Mouse (Mus musculus) liver, adult 2 months (tissue): ENCODE data around the gene Ctc1. TPM values are rescaled to one million over a fixed set of nuclear protein-coding genes. Genes with fewer than 3 reads are reported as not detected.
A peak's percentile ranks its signal among the peaks of the same experiment; 100 is the strongest.
"Not testable (repeated sequence)": the region's sequence is repeated elsewhere in the genome, so short reads cannot be mapped to it uniquely, and the experiment has no call there.

Source experiments
- DNase-seq: peaks from one replicate; pipeline ENCODE4 v3.0.0-alpha.2; 2011; ENCODE audit warnings: low read depth, low spot score; ENCODE audit errors: extremely low read depth
- H3K27ac ChIP-seq: fragments of 200-500 bp; replicated peaks from 2 replicates; pipeline ENCODE4 v1.5.1; 2012; ENCODE audit warnings: low read depth, mild to moderate bottlenecking, control low read depth, inconsistent platforms, low read length; ENCODE audit not compliant: insufficient read depth
- H3K27me3 ChIP-seq: fragments of 200-500 bp; 2 replicates; pipeline ENCODE4 v1.6.1; 2012; ENCODE audit warnings: mild to moderate bottlenecking, moderate library complexity, low read length, inconsistent platforms; ENCODE audit not compliant: control insufficient read depth, insufficient read depth
- H3K36me3 ChIP-seq: fragments of 200-500 bp; 2 replicates; pipeline ENCODE4 v1.6.1; 2012; ENCODE audit warnings: low read length, inconsistent platforms; ENCODE audit not compliant: control insufficient read depth, insufficient read depth
- H3K4me1 ChIP-seq: fragments of 200-500 bp; 2 replicates; pipeline ENCODE4 v1.6.1; 2011; ENCODE audit warnings: low read length; ENCODE audit not compliant: control insufficient read depth, insufficient read depth
- H3K4me3 ChIP-seq: fragments of 200-500 bp; 2 replicates; pipeline ENCODE4 v1.5.1; 2011; ENCODE audit warnings: low read depth, mild to moderate bottlenecking, control low read depth, low read length, moderate library complexity; ENCODE audit not compliant: insufficient read depth
- H3K79me2 ChIP-seq: fragments of 200-500 bp; 2 replicates; pipeline ENCODE4 v1.6.1; 2012; ENCODE audit warnings: inconsistent platforms, mild to moderate bottlenecking, low read length, moderate library complexity; ENCODE audit not compliant: control insufficient read depth, insufficient read depth
- H3K9ac ChIP-seq: fragments of 200-500 bp; 2 replicates; pipeline ENCODE4 v1.6.1; 2012; ENCODE audit warnings: low read depth, mild to moderate bottlenecking, control low read depth, inconsistent platforms, low read length
- CTCF ChIP-seq: fragments of 200-500 bp; IDR thresholded peaks from 2 replicates; pipeline ENCODE4 v1.5.1; 2011; ENCODE audit warnings: low read depth, low read length, control low read depth
- POLR2A ChIP-seq: fragments of 200-500 bp; IDR thresholded peaks from 2 replicates; pipeline ENCODE4 v1.6.1; 2011; ENCODE audit warnings: low read length, control low read depth; ENCODE audit not compliant: insufficient read depth; ENCODE audit errors: extremely low read depth
- WGBS: fragments of 180-500 bp; shearing (Covaris S2); methylation state at CpG from one replicate; pipeline ENCODE4 v1.1.7; 2018; 5-methylcytosine and 5-hydroxymethylcytosine counted together
- polyA plus RNA-seq: library from polyadenylated mRNA; depleted of rRNA; stranded (reverse); fragments of >200 nt; gene quantifications from 2 replicates; pipeline ENCODE4 v1.2.3, GENCODE M21; 2012
- total RNA-seq: library from RNA; depleted of rRNA; stranded (reverse); fragments of >200 nt; gene quantifications from 2 replicates; pipeline ENCODE4 v1.2.3, GENCODE M21; 2014

Ctc1 gene
- total and polyA plus RNA-seq, 2 experiments = 2.6 to 12.5 TPM

DNA sequence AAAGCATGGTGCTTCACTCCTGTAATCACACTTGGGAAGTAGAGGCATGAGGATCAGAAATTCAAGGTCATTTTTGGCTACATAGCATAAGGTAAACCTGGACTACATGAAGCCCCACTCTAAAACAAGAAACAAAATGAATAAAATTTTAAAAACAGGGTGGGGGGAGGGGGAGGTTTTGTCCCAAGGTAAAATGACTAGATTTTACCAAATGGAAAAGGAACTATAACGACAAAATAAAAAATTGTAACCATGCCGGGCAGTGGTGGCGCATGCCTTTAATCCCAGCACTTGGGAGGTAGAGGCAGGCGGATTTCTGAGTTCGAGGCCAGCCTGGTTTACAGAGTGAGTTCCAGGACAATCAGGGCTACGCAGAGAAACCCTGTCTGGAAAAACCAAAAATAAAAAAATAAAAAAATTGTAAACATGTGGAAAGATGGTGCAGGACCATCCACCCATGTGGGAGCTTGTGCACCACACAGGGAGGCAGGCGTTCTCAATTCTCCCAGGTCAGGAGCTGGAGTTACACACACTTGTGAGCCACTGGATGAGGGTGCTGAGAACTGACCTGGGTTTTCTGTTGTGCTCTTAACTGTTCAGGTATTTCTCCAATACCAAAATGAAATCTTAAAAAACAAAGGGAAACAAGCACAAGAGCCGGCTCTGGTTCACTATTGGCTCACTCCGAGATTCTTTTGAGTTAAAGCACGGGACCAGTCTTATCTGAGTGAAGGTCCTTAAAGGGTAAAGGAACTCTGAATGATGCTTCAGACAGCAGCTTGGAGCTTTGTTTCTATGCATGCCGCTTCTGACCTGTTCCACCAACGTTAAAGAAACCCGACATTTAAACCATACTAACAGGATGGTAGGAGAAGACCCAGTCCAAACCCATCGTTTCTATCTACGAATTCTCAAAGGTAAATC is 5.0 kb upstream of the Ctc1 start:
- no peaks in the 10 kb centered on the region for H3K27me3 ChIP-seq
- H3K79me2 ChIP-seq = no peaks in the 10 kb centered on the region
- no peak overlapping the region for H3K4me3 ChIP-seq
- H3K4me1 ChIP-seq = peaks cover 4% of the 10 kb centered on the region; the same call in 1 of the 2 replicates
- H3K36me3 ChIP-seq = no peaks in the 10 kb centered on the region
- no peak overlapping the region for H3K27ac ChIP-seq
- no peak for DNase-seq
- 86% methylated on average over 15 of the region's 15 CpGs for WGBS
- TF ChIP-seq POLR2A (no peak), CTCF (no peak)
- no peak overlapping the region for H3K9ac ChIP-seq

DNA sequence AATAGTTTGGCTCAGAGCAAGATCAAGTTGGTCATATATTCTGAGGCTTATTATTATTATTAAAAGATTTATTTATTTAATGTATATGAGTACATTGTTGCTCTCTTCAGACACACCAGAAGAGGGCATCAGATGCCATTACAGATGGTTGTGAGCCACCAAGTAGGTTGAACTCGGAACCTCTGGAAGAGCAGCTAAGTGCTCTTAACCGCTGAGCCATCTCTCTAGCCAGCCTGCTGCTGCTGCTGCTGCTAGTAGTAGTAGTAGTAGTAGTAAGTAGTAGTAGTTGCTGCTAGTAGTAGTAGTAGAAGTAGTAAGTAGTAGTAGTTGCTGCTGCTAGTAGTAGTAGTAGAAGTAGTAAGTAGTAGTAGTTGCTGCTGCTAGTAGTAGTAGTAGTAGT is 4.3 kb upstream of the Ctc1 start:
- not testable (repeated sequence) for H3K27ac ChIP-seq, H3K9ac ChIP-seq, DNase-seq, H3K79me2 ChIP-seq, H3K27me3 ChIP-seq, H3K4me3 ChIP-seq, H3K4me1 ChIP-seq, H3K36me3 ChIP-seq
- WGBS = 46% methylated on average over 2 of the region's 2 CpGs

DNA sequence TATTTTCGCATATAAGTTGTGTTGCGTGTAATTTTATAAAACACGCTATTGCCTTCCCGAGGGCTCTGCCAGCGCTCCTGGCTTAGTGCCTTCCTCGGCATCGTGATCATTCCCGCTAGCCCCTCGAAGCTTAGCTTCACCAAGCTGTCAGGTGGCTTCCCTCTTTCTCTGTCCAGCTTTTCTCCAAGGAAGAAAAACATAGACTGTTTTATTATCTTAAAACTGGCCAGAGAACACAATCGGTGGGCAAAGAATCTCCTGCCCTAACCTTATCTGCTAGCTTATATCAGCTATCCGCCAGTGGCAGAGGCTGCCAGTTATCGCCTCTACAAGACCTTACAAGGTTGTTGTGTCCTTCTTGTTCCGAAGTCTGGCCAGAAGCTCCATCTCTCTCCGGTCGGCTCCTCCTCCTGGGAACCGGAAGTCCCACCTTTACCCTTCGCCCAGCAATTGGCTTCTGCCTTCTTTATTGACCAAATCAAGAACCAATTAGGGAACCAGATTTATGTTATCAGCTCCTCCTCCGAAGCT is 3.6 kb upstream of the Ctc1 start:
- TF ChIP-seq CTCF = no peak
- peak; percentile 55; the same call in 1 of the 2 replicates for TF ChIP-seq POLR2A
- 0 out of 2 replicates have a peak, but pooled peaks cover 3% of the 10 kb centered on the region for H3K79me2 ChIP-seq
- H3K27me3 ChIP-seq = no peaks in the 10 kb centered on the region
- peak overlapping the region; percentile 68 for H3K9ac ChIP-seq
- H3K36me3 ChIP-seq = no peaks in the 10 kb centered on the region
- peaks cover 6% of the 10 kb centered on the region for H3K4me1 ChIP-seq
- peak; percentile 93 for DNase-seq
- WGBS = under 1% methylated on average over 18 of the region's 18 CpGs
- peak overlapping the region; percentile 66 for H3K27ac ChIP-seq
- H3K4me3 ChIP-seq = peak overlapping the region; percentile 55

DNA sequence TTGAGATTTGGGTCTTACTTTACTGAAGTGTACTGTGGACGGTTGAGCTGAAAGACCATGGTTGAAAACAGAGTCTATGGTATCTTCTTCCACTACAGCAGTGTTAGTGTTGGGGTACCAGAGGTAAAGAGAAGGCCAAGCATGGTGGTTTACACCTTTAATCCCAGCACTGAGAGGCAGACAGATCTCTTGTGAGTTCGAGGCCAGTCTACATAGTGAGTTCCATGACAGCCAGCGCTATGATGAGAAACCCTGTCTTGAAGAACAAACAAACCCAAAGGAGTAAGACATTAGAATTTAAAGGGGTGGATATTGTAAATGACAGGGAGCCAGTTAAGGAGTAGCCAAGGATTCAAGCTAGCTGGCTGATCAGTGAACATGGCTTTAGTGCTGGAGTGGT is 1.0 kb downstream of the Ctc1 start:
- TF ChIP-seq CTCF (no peak), POLR2A (no peak)
- no peak for DNase-seq
- Histone ChIP-seq H3K9ac (peak overlapping the region; percentile 61; the same call in 1 of the 2 replicates), H3K4me3 (no peak overlapping the region), H3K36me3 (peaks cover under 1% of the 10 kb centered on the region; the same call in 1 of the 2 replicates), H3K79me2 (0 out of 2 replicates have a peak, but pooled peaks cover 3% of the 10 kb centered on the region), H3K4me1 (peaks cover 3% of the 10 kb centered on the region), H3K27ac (no peak overlapping the region), H3K27me3 (no peaks in the 10 kb centered on the region)
- WGBS = 56% methylated on average over 3 of the region's 3 CpGs

DNA sequence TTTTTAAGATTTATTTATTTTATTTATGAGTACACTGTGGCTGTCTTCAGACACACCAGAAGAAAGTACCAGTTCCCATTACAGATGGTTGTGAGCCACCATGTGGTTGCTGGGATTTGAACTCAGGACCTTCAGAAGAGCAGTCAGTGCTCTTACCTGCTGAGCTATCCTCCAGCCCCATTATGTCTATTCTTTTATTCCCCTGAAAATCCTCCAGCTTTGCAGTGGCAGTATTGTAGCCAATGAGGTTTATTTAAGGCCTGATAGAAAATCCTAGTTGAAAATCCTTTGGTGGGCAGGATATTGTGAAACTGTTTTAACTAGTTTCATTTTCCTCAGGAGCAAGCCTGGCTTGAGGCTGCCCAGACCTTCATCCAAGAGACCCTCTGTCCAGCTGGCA is 5.0 kb downstream of the Ctc1 start:
- no peak for TF ChIP-seq POLR2A
- no peak for TF ChIP-seq CTCF
- H3K4me3 ChIP-seq = no peak overlapping the region
- H3K9ac ChIP-seq = no peak overlapping the region
- no peaks in the 10 kb centered on the region for H3K27me3 ChIP-seq
- no peak for DNase-seq
- H3K4me1 ChIP-seq = peaks cover 2% of the 10 kb centered on the region
- H3K36me3 ChIP-seq = peaks cover 8% of the 10 kb centered on the region
- no peak overlapping the region for H3K27ac ChIP-seq
- 0 out of 2 replicates have a peak, but pooled peaks cover 3% of the 10 kb centered on the region for H3K79me2 ChIP-seq

DNA sequence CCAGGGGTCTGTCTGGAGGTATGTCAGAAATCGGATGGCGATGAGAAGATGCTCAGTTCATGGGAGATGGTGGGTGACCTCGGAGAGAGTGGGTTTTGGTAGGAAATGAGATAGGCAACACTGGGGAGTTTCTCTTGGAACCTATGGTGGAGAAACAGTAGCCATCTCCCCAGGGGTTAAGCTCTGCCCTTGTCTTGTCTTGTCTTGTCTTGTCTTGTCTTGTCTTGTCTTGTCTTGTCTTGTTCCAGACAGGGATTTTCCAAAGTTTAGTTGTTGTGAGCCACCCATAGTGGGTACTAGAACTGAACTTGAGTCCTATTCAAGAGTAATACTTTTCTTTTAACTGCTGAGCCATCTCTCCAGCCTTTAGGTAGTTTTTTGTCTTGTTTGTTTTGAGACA is 10.9 kb downstream of the Ctc1 start:
- Histone ChIP-seq H3K9ac (no peak overlapping the region), H3K79me2 (no peaks in the 10 kb centered on the region), H3K36me3 (peaks cover 10% of the 10 kb centered on the region), H3K27ac (no peak overlapping the region), H3K4me1 (no peaks in the 10 kb centered on the region), H3K4me3 (no peak overlapping the region), H3K27me3 (no peaks in the 10 kb centered on the region)
- TF ChIP-seq POLR2A = no peak
- no peak for TF ChIP-seq CTCF
- no peak for DNase-seq
- WGBS = 94% methylated on average over 3 of the region's 3 CpGs
